Mouse (Mus musculus): ENCODE measurements around the gene Map7.
A peak's percentile ranks its signal among the peaks of the same experiment; 100 is the strongest.

The Map7 gene

GRCm38 (mm10) chr10:20298152-20298920, 150.1 kb downstream of the Map7 start:
- peak; percentile 87 for DNase-seq

GRCm38 (mm10) chr10:20299114-20299513, 150.8 kb downstream of the Map7 start:
- DNase-seq, result peak; percentile 58

- peak; percentile 86 for DNase-seq
These were observed 162.9 kb downstream of the Map7 start for GRCm38 (mm10) chr10:20310969-20311769.

GRCm38 (mm10) chr10:20311918-20312735, 163.9 kb downstream of the Map7 start, which contains the start of gene Bclaf1:
TSS of gene Bclaf1 (plus strand) at chr10:20312469.
- peak; percentile 100 for DNase-seq

- peak; percentile 99 for DNase-seq
These were observed 164.5 kb downstream of the Map7 start for GRCm38 (mm10) chr10:20312736-20313301.

GRCm38 (mm10) chr10:20313447-20313846, 165.2 kb downstream of the Map7 start:
- DNase-seq, result no peak

- DNase-seq, result no peak
These were observed 165.7 kb downstream of the Map7 start for GRCm38 (mm10) chr10:20313941-20314340.

GRCm38 (mm10) chr10:20314797-20315196, 166.5 kb downstream of the Map7 start:
- DNase-seq, result no peak

- DNase-seq, result peak; percentile 85
These were observed 169.2 kb downstream of the Map7 start for GRCm38 (mm10) chr10:20317466-20317865.

GRCm38 (mm10) chr10:20326226-20326625, 178.0 kb downstream of the Map7 start:
- DNase-seq, result no peak
